ENCODE assay signal across 8 mouse cellular contexts in the genomic region with DNA sequence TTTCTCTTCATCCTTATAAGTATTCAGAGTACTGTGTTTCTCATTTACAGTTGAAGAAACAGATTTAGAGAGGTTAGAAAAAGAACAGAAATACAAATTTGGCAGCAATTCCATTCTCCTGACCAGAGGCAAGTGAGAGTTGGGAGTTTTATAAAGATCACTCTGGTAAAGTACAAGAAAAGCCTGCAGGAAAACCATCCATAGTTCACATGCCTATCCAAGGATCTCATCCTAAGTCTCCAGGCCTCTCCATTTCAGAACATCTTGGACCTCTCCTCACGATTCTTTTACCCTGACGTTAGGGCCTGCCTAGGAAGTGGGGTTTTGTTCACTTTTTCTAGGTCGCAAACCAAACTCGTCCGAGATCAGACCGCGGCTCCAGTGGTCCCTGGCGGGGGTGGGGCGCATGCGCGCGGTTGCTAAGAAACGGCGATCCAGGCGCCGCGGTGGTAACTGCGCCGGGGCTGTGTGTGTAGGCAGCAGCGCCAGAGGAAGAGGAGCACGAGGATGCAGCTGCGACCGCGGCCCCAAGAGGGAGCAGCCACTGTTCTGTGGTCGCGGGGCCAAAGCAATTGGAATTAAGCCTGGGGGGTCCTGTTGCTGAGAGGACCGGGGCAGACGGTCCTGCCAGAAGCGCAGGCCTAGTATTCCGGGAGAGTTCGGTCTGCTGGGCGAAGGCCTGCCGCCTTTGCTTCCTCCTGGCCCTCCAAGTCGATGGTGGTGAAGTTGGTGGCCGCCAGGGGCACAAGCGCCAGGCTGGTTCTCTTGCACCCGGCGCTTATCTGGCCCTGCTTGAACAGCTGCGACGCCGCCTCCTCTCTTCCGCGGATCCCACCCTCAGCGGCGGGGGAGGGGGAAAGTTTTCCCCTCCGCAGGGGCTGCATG. TPM values are rescaled to one million over a fixed set of nuclear protein-coding genes. Genes with fewer than 3 reads are reported as not detected.
DNase-seq lines count a peak whose midpoint lies in the region; ATAC-seq lines count a peak whose summit lies in the region.

A gene (plus strand): TSS at position 452 of the 885 bp plus-strand sequence.

- peak within 1 kb of the TSS; percentile 54 for H3K4me3 ChIP-seq in hindbrain, embryonic 15.5 days

- peak within 1 kb of the TSS; percentile 56 for H3K4me2 ChIP-seq in hindbrain, embryonic 15.5 days

- DNase-seq in ZHBTc4 (ENCODE audit: low read depth, low spot score) = peak; percentile 86
- DNase-seq in cerebellum, postnatal 36 days = peak; percentile 66 to 67
- DNase-seq in gastrocnemius, adult 18-20 months (ENCODE audit: low spot score) = peak; percentile 45
- DNase-seq in layer of hippocampus, postnatal 36 days = peak; percentile 74 to 76
- DNase-seq in lung, postnatal 14 days = peak; percentile 46
- DNase-seq in retina, embryonic 14.5 days (ENCODE audit: low spot score) = peak; percentile 86
- DNase-seq in urinary bladder, adult 18-20 months (ENCODE audit: low spot score in 2 of 2) = peak; percentile 19 to 31

- peak; percentile 98 for ATAC-seq in hindbrain, embryonic 15.5 days (ENCODE audit: low FRiP score, low read depth)

- no peaks in the 10 kb centered on the region for H3K9me3 ChIP-seq in hindbrain, embryonic 15.5 days

- 13% methylated on average over 44 of the region's 46 CpGs for WGBS in hindbrain, embryonic 15.5 days

- H3K27ac ChIP-seq in hindbrain, embryonic 15.5 days (replicated peaks) = peak within 1 kb of the TSS; percentile 79

- H3K9ac ChIP-seq in hindbrain, embryonic 15.5 days = peak within 1 kb of the TSS; percentile 31; the same call in 1 of the 2 replicates

- H3K36me3 ChIP-seq in hindbrain, embryonic 15.5 days = no peaks in the 10 kb centered on the region

- no peaks in the 10 kb centered on the region for H3K4me1 ChIP-seq in hindbrain, embryonic 15.5 days (replicated peaks)

- H3K27me3 ChIP-seq in hindbrain, embryonic 15.5 days = no peaks in the 10 kb centered on the region

RNA-seq across cellular contexts. Expression of the gene that starts here (rescaled TPM):
- under 1 TPM; 0.27 to 0.28 TPM for total RNA-seq in gastrocnemius, adult 18-20 months (2021)
- polyA plus RNA-seq in hindbrain, embryonic 15.5 days (2015; fragmentation: Nextera tagmentation; extraction: Ambion mirVana) = 3.0 and 3.2 TPM in 2 replicates
- 10 to 100 TPM; 39.6 to 40.8 TPM for total RNA-seq in layer of hippocampus, postnatal 36 days (2021)

Comparison
In these comparisons a context has a peak if more than half of its experiments do, and no peak if none do; other contexts are left out.
1. Peak in every context shown above with its lines: DNase-seq, ATAC-seq, H3K4me3 ChIP-seq and H3K27ac ChIP-seq.
2. RNA of the gene that starts here (total RNA-seq): 39.6 to 40.8 TPM in layer of hippocampus, postnatal 36 days; 0.27 to 0.28 TPM in gastrocnemius, adult 18-20 months; every median in the first group is over 10 times any median in the second.
3. Peak in DNase-seq in gastrocnemius, adult 18-20 months; RNA of the gene not detected or under 1 TPM.
4. DNase-seq: peak in every context shown above with its lines; median percentile 86 in ZHBTc4; 86 in retina, embryonic 14.5 days; 75 in layer of hippocampus, postnatal 36 days; 66 in cerebellum, postnatal 36 days; 46 in lung, postnatal 14 days; 45 in gastrocnemius, adult 18-20 months; 25 in urinary bladder, adult 18-20 months.